Mouse (Mus musculus) G1E (cell line): ENCODE measurements around the gene Diablo. TPM values are rescaled to one million over a fixed set of nuclear protein-coding genes. Genes with fewer than 3 reads are reported as not detected.

Experiments used
- ATAC-seq: 2 replicates; pipeline ENCODE4 v1.8.0; 2016; ENCODE audit warnings: mild to moderate bottlenecking; ENCODE audit not compliant: insufficient number of reproducible peaks, poor library complexity, low FRiP score, severe bottlenecking; ENCODE audit errors: extremely low read depth
- DNase-seq: peaks from one replicate; pipeline ENCODE4 v3.0.0; 2012; ENCODE audit warnings: low spot score
- H3K27me3 ChIP-seq: 2 replicates; pipeline ENCODE4 v1.6.1; 2012; ENCODE audit warnings: mild to moderate bottlenecking, low read length, inconsistent platforms; ENCODE audit not compliant: insufficient read depth
- H3K36me3 ChIP-seq: replicated peaks from 2 replicates; pipeline ENCODE3; 2012; ENCODE audit warnings: mild to moderate bottlenecking, inconsistent platforms
- H3K4me1 ChIP-seq: 2 replicates; pipeline ENCODE4 v1.6.1; 2012; ENCODE audit warnings: low read depth, low read length, inconsistent platforms, mixed read lengths; ENCODE audit not compliant: insufficient read depth
- H3K4me3 ChIP-seq: 2 replicates; pipeline ENCODE4 v1.5.1; 2012; ENCODE audit warnings: low read depth, mild to moderate bottlenecking, inconsistent platforms, low read length, moderate library complexity, mixed read lengths
- H3K9me3 ChIP-seq: replicated peaks from 2 replicates; pipeline ENCODE4 v1.6.1; 2012; ENCODE audit warnings: inconsistent platforms
- CTCF ChIP-seq: IDR thresholded peaks from 2 replicates; pipeline ENCODE4 v1.5.1; 2012; ENCODE audit warnings: low read depth, low read length, inconsistent platforms, mixed read lengths
- GATA1 ChIP-seq: IDR thresholded peaks from 2 replicates; pipeline ENCODE4 v1.6.1; 2012; ENCODE audit warnings: borderline replicate concordance, low read length, inconsistent platforms, mixed read lengths
- GATA2 ChIP-seq: IDR thresholded peaks from 2 replicates; pipeline ENCODE4 v1.6.1; 2012; ENCODE audit warnings: low read depth, low read length, inconsistent platforms, borderline replicate concordance
- POLR2AphosphoS5 ChIP-seq: IDR thresholded peaks from 2 replicates; pipeline ENCODE4 v1.6.1; 2012; ENCODE audit warnings: low read depth, low read length, inconsistent platforms; ENCODE audit not compliant: insufficient replicate concordance
- TAL1 ChIP-seq: conservative IDR thresholded peaks from 2 replicates; pipeline ENCODE4 v1.6.1; 2012; ENCODE audit warnings: low read depth, low read length, inconsistent platforms, mixed read lengths
- polyA plus RNA-seq: library from polyadenylated mRNA; stranded (reverse); fragments of >175 nt; gene quantifications from 2 replicates; pipeline ENCODE4 v1.2.3, GENCODE M21; 2012
- total RNA-seq, 2 experiments: library from RNA; stranded (forward) in 1 of 2; stranded (reverse) in 1 of 2; fragments of 200-1000 nt in 1 of 2; fragments of >200 nt in 1 of 2; fragmentation: Nextera tagmentation in 1 of 2; gene quantifications; 2 replicates each; pipeline ENCODE4 v1.2.3; 2014 to 2017

The Diablo gene
- total and polyA plus RNA-seq, 3 experiments = 6.3 to 47.6 (median 26.0) TPM

- DNase-seq (no peak), ATAC-seq (no peak)
- TF ChIP-seq CTCF (no peak), POLR2AphosphoS5 (no peak), GATA2 (no peak), GATA1 (no peak), TAL1 (no peak)
- H3K4me3 ChIP-seq = no peak overlapping the region
- no peaks in the 10 kb centered on the region for H3K36me3 ChIP-seq
- H3K9me3 ChIP-seq = no peaks in the 10 kb centered on the region
- H3K27me3 ChIP-seq = peaks cover 29% of the 10 kb centered on the region
- H3K4me1 ChIP-seq = no peaks in the 10 kb centered on the region
Observed at GRCm38 (mm10) chr5:123487659-123488395, 36.1 kb downstream of the Diablo start.

GRCm38 (mm10) chr5:123473817-123474216 is 50.2 kb downstream of the Diablo start:
- Histone ChIP-seq H3K27me3 (peaks cover 9% of the 10 kb centered on the region; the same call in 1 of the 2 replicates), H3K4me3 (no peak overlapping the region), H3K9me3 (no peaks in the 10 kb centered on the region), H3K36me3 (no peaks in the 10 kb centered on the region), H3K4me1 (no peaks in the 10 kb centered on the region)
- ATAC-seq (no peak), DNase-seq (no peak)
- no peak for TF ChIP-seq POLR2AphosphoS5
- no peak for TF ChIP-seq GATA2
- no peak for TF ChIP-seq CTCF
- TF ChIP-seq TAL1 = no peak
- TF ChIP-seq GATA1 = no peak

GRCm38 (mm10) chr5:123470784-123471400 is 53.1 kb downstream of the Diablo start:
- TF ChIP-seq GATA1 = no peak
- TF ChIP-seq GATA2 = no peak
- no peak for TF ChIP-seq TAL1
- no peak for TF ChIP-seq POLR2AphosphoS5
- no peak for TF ChIP-seq CTCF
- Histone ChIP-seq H3K27me3 (peaks cover 12% of the 10 kb centered on the region), H3K9me3 (no peaks in the 10 kb centered on the region), H3K4me1 (no peaks in the 10 kb centered on the region), H3K4me3 (no peak overlapping the region), H3K36me3 (no peaks in the 10 kb centered on the region)
- ATAC-seq (no peak), DNase-seq (no peak)

GRCm38 (mm10) chr5:123464638-123465037 is 59.3 kb downstream of the Diablo start:
- Histone ChIP-seq H3K4me1 (peaks cover 2% of the 10 kb centered on the region; the same call in 1 of the 2 replicates), H3K36me3 (no peaks in the 10 kb centered on the region), H3K4me3 (no peak overlapping the region), H3K27me3 (peaks cover 6% of the 10 kb centered on the region; the same call in 1 of the 2 replicates), H3K9me3 (no peaks in the 10 kb centered on the region)
- TF ChIP-seq CTCF (no peak), GATA1 (no peak), GATA2 (no peak), POLR2AphosphoS5 (no peak)
- DNase-seq = no peak
- ATAC-seq = no peak

GRCm38 (mm10) chr5:123461420-123461819 is 62.6 kb downstream of the Diablo start:
- DNase-seq (no peak), ATAC-seq (no peak)
- Histone ChIP-seq H3K4me3 (no peak overlapping the region), H3K27me3 (peaks cover 4% of the 10 kb centered on the region; the same call in 1 of the 2 replicates), H3K9me3 (no peaks in the 10 kb centered on the region), H3K36me3 (peaks cover 13% of the 10 kb centered on the region), H3K4me1 (peaks cover 2% of the 10 kb centered on the region; the same call in 1 of the 2 replicates)
- no peak for TF ChIP-seq CTCF
- TF ChIP-seq POLR2AphosphoS5 = no peak
- TF ChIP-seq GATA1 = no peak
- TF ChIP-seq GATA2 = no peak
- TF ChIP-seq TAL1 = no peak

Other genes starting within 250 kb of the Diablo start
- 33.9 and 41.0 TPM in 2 replicates for gene Bcl7a, start 180.3 kb downstream of the Diablo start, total RNA-seq (2014; fragmentation: Nextera tagmentation)
- gene Bcl7a, start 180.3 kb downstream of the Diablo start, total RNA-seq (2017) = 13.4 and 14.8 TPM in 2 replicates
- gene Bcl7a, start 180.3 kb downstream of the Diablo start, polyA plus RNA-seq = 41.1 and 49.4 TPM in 2 replicates
- 42.8 and 42.9 TPM in 2 replicates for gene Mlxip, start 129.4 kb downstream of the Diablo start, total RNA-seq (2014; fragmentation: Nextera tagmentation)
- 3.9 TPM in 2 replicates for gene Mlxip, start 129.4 kb downstream of the Diablo start, total RNA-seq (2017)
- 13.2 and 15.8 TPM in 2 replicates for gene Mlxip, start 129.4 kb downstream of the Diablo start, polyA plus RNA-seq
- gene Lrrc43, start 34.9 kb downstream of the Diablo start, total RNA-seq (2014; fragmentation: Nextera tagmentation) = not detected in 2 replicates
- not detected in 2 replicates for gene Lrrc43, start 34.9 kb downstream of the Diablo start, total RNA-seq (2017)
- not detected in 2 replicates for gene Lrrc43, start 34.9 kb downstream of the Diablo start, polyA plus RNA-seq
- gene Il31, start 34.7 kb downstream of the Diablo start, total RNA-seq (2014; fragmentation: Nextera tagmentation) = not detected in 2 replicates
- gene Il31, start 34.7 kb downstream of the Diablo start, total RNA-seq (2017) = not detected in 2 replicates
- not detected in 2 replicates for gene Il31, start 34.7 kb downstream of the Diablo start, polyA plus RNA-seq
- not detected in 2 replicates for gene B3gnt4, start 13.7 kb downstream of the Diablo start, total RNA-seq (2014; fragmentation: Nextera tagmentation)
- 0.11 and 0.29 TPM in 2 replicates for gene B3gnt4, start 13.7 kb downstream of the Diablo start, total RNA-seq (2017)
- gene B3gnt4, start 13.7 kb downstream of the Diablo start, polyA plus RNA-seq = not detected in 2 replicates
- not detected in 2 replicates for gene Gm49027, start 1.3 kb upstream of the Diablo start, total RNA-seq (2014; fragmentation: Nextera tagmentation)
- gene Gm49027, start 1.3 kb upstream of the Diablo start, total RNA-seq (2017) = 0.17 and 0.71 TPM in 2 replicates
- 0.20 and 0.50 TPM in 2 replicates for gene Gm49027, start 1.3 kb upstream of the Diablo start, polyA plus RNA-seq
- 28.1 and 31.4 TPM in 2 replicates for gene Vps33a, start 48.9 kb upstream of the Diablo start, total RNA-seq (2014; fragmentation: Nextera tagmentation)
- gene Vps33a, start 48.9 kb upstream of the Diablo start, total RNA-seq (2017) = 36.3 and 37.9 TPM in 2 replicates
- 9.4 and 11.5 TPM in 2 replicates for gene Vps33a, start 48.9 kb upstream of the Diablo start, polyA plus RNA-seq
- gene Clip1, start 160.4 kb upstream of the Diablo start, total RNA-seq (2014; fragmentation: Nextera tagmentation) = 59.1 and 75.4 TPM in 2 replicates
- 47.8 and 49.1 TPM in 2 replicates for gene Clip1, start 160.4 kb upstream of the Diablo start, total RNA-seq (2017)
- gene Clip1, start 160.4 kb upstream of the Diablo start, polyA plus RNA-seq = 12.0 and 12.9 TPM in 2 replicates
- 68.2 and 93.6 TPM in 2 replicates for gene Zcchc8, start 196.9 kb upstream of the Diablo start, total RNA-seq (2014; fragmentation: Nextera tagmentation)
- 33.3 and 41.4 TPM in 2 replicates for gene Zcchc8, start 196.9 kb upstream of the Diablo start, total RNA-seq (2017)
- 55.2 and 79.4 TPM in 2 replicates for gene Zcchc8, start 196.9 kb upstream of the Diablo start, polyA plus RNA-seq
- gene Rsrc2, start 225.2 kb upstream of the Diablo start, total RNA-seq (2014; fragmentation: Nextera tagmentation) = 141 and 148 TPM in 2 replicates
- gene Rsrc2, start 225.2 kb upstream of the Diablo start, total RNA-seq (2017) = 130 and 151 TPM in 2 replicates
- 8.2 and 18.3 TPM in 2 replicates for gene Rsrc2, start 225.2 kb upstream of the Diablo start, polyA plus RNA-seq
- 100 and 117 TPM in 2 replicates for gene Kntc1, start 225.5 kb upstream of the Diablo start, total RNA-seq (2014; fragmentation: Nextera tagmentation)
- gene Kntc1, start 225.5 kb upstream of the Diablo start, total RNA-seq (2017) = 61.9 and 68.0 TPM in 2 replicates
- 3.2 and 3.8 TPM in 2 replicates for gene Kntc1, start 225.5 kb upstream of the Diablo start, polyA plus RNA-seq